In the genomic region with DNA sequence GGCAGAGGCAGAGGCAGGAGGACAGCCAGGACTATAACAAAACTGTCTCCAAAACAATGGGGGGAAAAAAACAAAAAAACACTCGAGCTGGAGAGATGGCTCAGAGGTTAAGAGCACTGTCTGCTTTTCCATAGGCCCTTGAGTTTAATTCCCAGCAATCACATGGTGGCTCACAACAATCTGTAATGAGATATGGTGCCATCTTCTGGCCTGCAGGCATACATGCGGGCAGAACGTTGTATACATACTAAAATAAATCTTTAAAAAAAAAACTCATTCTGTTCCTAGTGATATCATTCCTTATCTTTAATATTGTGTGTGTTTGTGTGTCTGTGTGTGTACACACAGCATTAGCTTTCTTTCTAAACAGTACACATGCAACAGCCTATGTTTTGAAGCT, we compare ENCODE assay signal across 19 mouse cellular contexts. TPM values are rescaled to one million over a fixed set of nuclear protein-coding genes. Genes with fewer than 3 reads are reported as not detected.
DNase-seq lines count a peak whose midpoint lies in the region; ATAC-seq and TF ChIP-seq lines count a peak whose summit lies in the region.
"Had no signal": no experiment of that assay in that cellular context is flagged by ENCODE, and none has a peak within 500 bp of the region (broad histone marks: within the 10 kb centered on the region; RNA-seq: fewer than 3 reads in every experiment).

No protein-coding gene starts in this region.

- no peak for DNase-seq in heart, adult 2 months
- no peak for DNase-seq in heart, adult 9 months (ENCODE audit: low spot score in 2 of 2)
- DNase-seq in liver, postnatal 0 days: no peak
- DNase-seq in ES-CJ7 (ENCODE audit: low read depth, low spot score): peak; percentile 68
- no peak for DNase-seq in thymus, postnatal 10 days (ENCODE audit: low spot score in 2 of 2)
- DNase-seq in left cerebral cortex, postnatal 25 days (ENCODE audit: low spot score in 2 of 2): no peak
- DNase-seq: cerebellum, postnatal 10 days; gastrocnemius, postnatal 14 days; kidney, postnatal 10 days; layer of hippocampus, postnatal 36 days; lung, postnatal 36 days; right cerebral cortex, postnatal 14 days; thymus, postnatal 14 days had no signal

- H3K79me2 ChIP-seq in heart, adult 2 months (replicated peaks; ENCODE audit: control insufficient read depth, insufficient read depth, low read length): no peaks in the 10 kb centered on the region

- 26% methylated on average over 3 of the region's 3 CpGs for WGBS in heart, adult 2 months
- 40% methylated on average over 3 of the region's 3 CpGs for WGBS in liver, postnatal 0 days (ENCODE audit: insufficient replicate concordance)
- WGBS in liver, embryonic 12.5 days (ENCODE audit: insufficient replicate concordance): 48% methylated on average over 3 of the region's 3 CpGs

- peaks cover 17% of the 10 kb centered on the region for H3K36me3 ChIP-seq in heart, adult 2 months (ENCODE audit: control insufficient read depth, insufficient read depth, low read length)
- H3K36me3 ChIP-seq in liver, postnatal 0 days (replicated peaks; ENCODE audit: insufficient read depth, low read length): peaks cover 78% of the 10 kb centered on the region
- peaks cover 92% of the 10 kb centered on the region for H3K36me3 ChIP-seq in liver, embryonic 12.5 days

- no peaks in the 10 kb centered on the region for H3K9me3 ChIP-seq in liver, postnatal 0 days (ENCODE audit: low read length)
- H3K9me3 ChIP-seq in liver, embryonic 12.5 days (replicated peaks): no peaks in the 10 kb centered on the region
- H3K9me3 ChIP-seq: embryonic facial prominence, embryonic 12.5 days; heart, embryonic 12.5 days; hindbrain, embryonic 12.5 days; limb, embryonic 13.5 days had no signal

- H3K4me3 ChIP-seq in heart, adult 2 months: no peak overlapping the region
- no peak overlapping the region for H3K4me3 ChIP-seq in liver, postnatal 0 days (ENCODE audit: low read depth, low read length)
- H3K4me3 ChIP-seq in liver, embryonic 12.5 days: no peak overlapping the region
- H3K4me3 ChIP-seq: embryonic facial prominence, embryonic 12.5 days; heart, embryonic 12.5 days; hindbrain, embryonic 12.5 days; limb, embryonic 13.5 days had no signal

- TF ChIP-seq CTCF in heart, adult 2 months (IDR thresholded peaks at IDR 0.05): peak; percentile 26
- peak; percentile 36 for TF ChIP-seq CTCF in liver, postnatal 0 days (IDR thresholded peaks at IDR 0.05; ENCODE audit: low read depth)

- no peak overlapping the region for H3K4me2 ChIP-seq in liver, postnatal 0 days (ENCODE audit: low read depth, low read length)
- no peak overlapping the region for H3K4me2 ChIP-seq in liver, embryonic 12.5 days
- H3K4me2 ChIP-seq: embryonic facial prominence, embryonic 12.5 days; heart, embryonic 12.5 days; hindbrain, embryonic 12.5 days; limb, embryonic 13.5 days had no signal

- intact Hi-C loops in heart, adult 2 months (cut with DNase I): no loop called here
- intact Hi-C loops in left cerebral cortex, postnatal 25 days (cut with DNase I): no loop called here

- no peak for TF ChIP-seq EP300 in heart, adult 2 months (IDR thresholded peaks at IDR 0.05; ENCODE audit: insufficient read depth, low read depth, low read length)
- TF ChIP-seq EP300 in liver, postnatal 0 days (IDR thresholded peaks at IDR 0.05; ENCODE audit: low read depth): no peak

- no peak for ATAC-seq in liver, postnatal 0 days
- no peak for ATAC-seq in liver, embryonic 12.5 days
- peak; percentile 57; the same call in 1 of the 2 replicates for ATAC-seq in megakaryocyte progenitor cell, adult 5-6 weeks (replicated peaks; ENCODE audit: poor library complexity)

- no peaks in the 10 kb centered on the region for H3K27me3 ChIP-seq in heart, adult 2 months (ENCODE audit: control insufficient read depth, insufficient read depth, low read length)
- no peaks in the 10 kb centered on the region for H3K27me3 ChIP-seq in liver, postnatal 0 days (ENCODE audit: insufficient read depth, low read length)
- H3K27me3 ChIP-seq in liver, embryonic 12.5 days (replicated peaks): no peaks in the 10 kb centered on the region
- H3K27me3 ChIP-seq: embryonic facial prominence, embryonic 12.5 days; heart, embryonic 12.5 days; hindbrain, embryonic 12.5 days; limb, embryonic 13.5 days had no signal

- no peak overlapping the region for H3K27ac ChIP-seq in heart, adult 2 months
- H3K27ac ChIP-seq in liver, postnatal 0 days (ENCODE audit: low read depth): no peak overlapping the region
- H3K27ac ChIP-seq in liver, embryonic 12.5 days: no peak overlapping the region
- H3K27ac ChIP-seq: embryonic facial prominence, embryonic 12.5 days; hindbrain, embryonic 12.5 days; limb, embryonic 13.5 days had no signal

- no peak overlapping the region for H3K9ac ChIP-seq in heart, adult 2 months (ENCODE audit: low read depth, low read length)
- H3K9ac ChIP-seq in liver, postnatal 0 days (replicated peaks): no peak overlapping the region
- no peak overlapping the region for H3K9ac ChIP-seq in liver, embryonic 12.5 days
- H3K9ac ChIP-seq: embryonic facial prominence, embryonic 12.5 days; heart, embryonic 12.5 days; hindbrain, embryonic 12.5 days; limb, embryonic 13.5 days had no signal

- no peak for TF ChIP-seq POLR2A in heart, adult 2 months (IDR thresholded peaks at IDR 0.05; ENCODE audit: insufficient read depth, low read depth, low read length)

- no peaks in the 10 kb centered on the region for H3K4me1 ChIP-seq in heart, adult 2 months (ENCODE audit: control insufficient read depth, insufficient read depth, low read length)
- no peaks in the 10 kb centered on the region for H3K4me1 ChIP-seq in liver, postnatal 0 days (ENCODE audit: insufficient read depth)
- H3K4me1 ChIP-seq in liver, embryonic 12.5 days: no peaks in the 10 kb centered on the region
- H3K4me1 ChIP-seq: embryonic facial prominence, embryonic 12.5 days; heart, embryonic 12.5 days; hindbrain, embryonic 12.5 days; limb, embryonic 13.5 days had no signal

RNA-seq across cellular contexts. Expression of a gene that starts 14.8 kb away (rescaled TPM):
- total RNA-seq in heart, adult 2 months (2021): 10 to 100 TPM; 64.4 to 74.9 TPM
- 27.9 and 62.8 TPM in 2 replicates for polyA plus RNA-seq in heart, adult 2 months (2012; rRNA removed)
- polyA plus RNA-seq in liver, postnatal 0 days (2015; fragmentation: Nextera tagmentation; extraction: Ambion mirVana): 101 and 117 TPM in 2 replicates
- polyA plus RNA-seq in liver, embryonic 12.5 days (2016; fragmentation: Nextera tagmentation; extraction: Ambion mirVana): 161 and 169 TPM in 2 replicates
- 265 and 295 TPM in 2 replicates for total RNA-seq in megakaryocyte progenitor cell, adult 5-6 weeks (2015)
- total RNA-seq in megakaryocyte progenitor cell, adult 5-6 weeks (2017): 242 and 294 TPM in 2 replicates
- total RNA-seq in left cerebral cortex, postnatal 25 days (2021): 100 to 1,000 TPM; 150 to 160 TPM

RNA-seq across cellular contexts. Expression of a gene that starts 40.1 kb away (rescaled TPM):
- 10 to 100 TPM; 26.7 to 64.0 TPM for total RNA-seq in heart, adult 2 months (2021)
- polyA plus RNA-seq in heart, adult 2 months (2012; rRNA removed): 16.0 and 23.1 TPM in 2 replicates
- polyA plus RNA-seq in liver, postnatal 0 days (2015; fragmentation: Nextera tagmentation; extraction: Ambion mirVana): 20.6 and 24.4 TPM in 2 replicates
- polyA plus RNA-seq in liver, embryonic 12.5 days (2016; fragmentation: Nextera tagmentation; extraction: Ambion mirVana): 19.5 TPM in 2 replicates
- 20.7 TPM in 2 replicates for total RNA-seq in megakaryocyte progenitor cell, adult 5-6 weeks (2015)
- total RNA-seq in megakaryocyte progenitor cell, adult 5-6 weeks (2017): 15.2 and 17.0 TPM in 2 replicates
- 10 to 100 TPM; 29.2 to 35.4 TPM for total RNA-seq in left cerebral cortex, postnatal 25 days (2021)
